13 mouse cellular contexts compared by ENCODE assay signal in the genomic region with DNA sequence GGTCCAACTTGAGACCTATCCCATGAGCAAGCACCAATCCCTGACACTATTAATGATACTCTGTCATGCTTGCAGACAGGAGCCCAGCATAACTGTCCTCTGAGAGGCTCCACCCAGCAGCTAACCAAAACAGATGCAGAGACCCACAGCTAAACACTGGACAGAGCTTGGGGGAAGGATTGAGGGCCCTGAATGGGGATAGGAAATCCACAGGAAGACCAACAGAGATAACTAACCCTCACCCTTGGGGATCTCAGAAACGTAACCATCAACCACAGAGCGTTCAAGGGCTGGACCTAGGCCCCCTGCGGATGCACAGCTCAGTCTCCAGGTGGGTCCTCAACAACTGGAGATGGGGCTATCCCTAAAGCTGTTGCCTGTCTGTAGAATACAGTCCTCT.
"Had no signal": no experiment of that assay in that cellular context is flagged by ENCODE, and none has a peak within 500 bp of the region (broad histone marks: within the 10 kb centered on the region; RNA-seq: fewer than 3 reads in every experiment).

No protein-coding gene starts in this region.

- DNase-seq: kidney, postnatal 4 days; lung, postnatal 10 days; lung, postnatal 4 days; thymus, adult 18-20 months; thymus, postnatal 14 days had no signal

- H3K4me1 ChIP-seq: midbrain, embryonic 15.5 days; neural tube, embryonic 12.5 days had no signal

- H3K27ac ChIP-seq: layer of hippocampus, adult 2 months; limb, embryonic 12.5 days; midbrain, embryonic 15.5 days; neural tube, embryonic 12.5 days had no signal

- H3K4me3 ChIP-seq: kidney, embryonic 15.5 days; layer of hippocampus, adult 2 months; limb, embryonic 12.5 days; midbrain, embryonic 15.5 days; neural tube, embryonic 12.5 days had no signal

- H3K27me3 ChIP-seq: kidney, embryonic 15.5 days; limb, embryonic 12.5 days; midbrain, embryonic 15.5 days; neural tube, embryonic 12.5 days had no signal

- ATAC-seq: intestine, postnatal 0 days; midbrain, embryonic 15.5 days had no signal

- H3K9me3 ChIP-seq: kidney, embryonic 15.5 days; limb, embryonic 12.5 days; midbrain, embryonic 15.5 days; neural tube, embryonic 12.5 days had no signal

- H3K36me3 ChIP-seq: kidney, embryonic 15.5 days; limb, embryonic 12.5 days; midbrain, embryonic 15.5 days; neural tube, embryonic 12.5 days had no signal

- H3K4me2 ChIP-seq: kidney, embryonic 15.5 days; limb, embryonic 12.5 days; lung, embryonic 14.5 days; midbrain, embryonic 11.5 days; midbrain, embryonic 15.5 days; neural tube, embryonic 12.5 days had no signal

- H3K9ac ChIP-seq: kidney, embryonic 15.5 days; limb, embryonic 12.5 days; lung, embryonic 14.5 days; midbrain, embryonic 15.5 days; neural tube, embryonic 12.5 days had no signal
